Mouse (Mus musculus) intestine, embryonic 14.5 days (tissue): ENCODE data around the gene Zdhhc6. TPM values are rescaled to one million over a fixed set of nuclear protein-coding genes. Genes with fewer than 3 reads are reported as not detected.
A peak's percentile ranks its signal among the peaks of the same experiment; 100 is the strongest.

Experiments used
- ATAC-seq: fragments of 200-750 bp; cut with Nextera tagmentation; replicated peaks from 2 replicates; pipeline ENCODE4 v1.8.0; 2017; ENCODE audit warnings: low read depth, moderate number of reproducible peaks, moderate TSS enrichment, moderate library complexity; ENCODE audit not compliant: low FRiP score, low TSS enrichment
- DNase-seq: peaks from one replicate; pipeline ENCODE4 v3.0.0-alpha.2; 2018; ENCODE audit warnings: low spot score
- H3K27ac ChIP-seq: fragments of 300-500 bp; sonication (generic); 2 replicates; pipeline ENCODE4 v1.5.1; 2014; ENCODE audit warnings: low read depth, mild to moderate bottlenecking, control low read depth
- H3K27me3 ChIP-seq: fragments of 300-500 bp; sonication (generic); replicated peaks from 2 replicates; pipeline ENCODE4 v1.6.1; 2014; ENCODE audit warnings: low read length, control low read depth; ENCODE audit not compliant: control insufficient read depth, insufficient read depth
- H3K36me3 ChIP-seq: fragments of 300-500 bp; sonication (generic); 2 replicates; pipeline ENCODE4 v1.6.1; 2014; ENCODE audit warnings: low read length, control low read depth; ENCODE audit not compliant: control insufficient read depth, insufficient read depth
- H3K4me1 ChIP-seq: fragments of 300-500 bp; sonication (generic); replicated peaks from 2 replicates; pipeline ENCODE4 v1.6.1; 2014; ENCODE audit warnings: low read length, control low read depth, mixed read lengths; ENCODE audit not compliant: control insufficient read depth, insufficient read depth
- H3K4me2 ChIP-seq: fragments of 300-500 bp; sonication (generic); 2 replicates; pipeline ENCODE4 v1.6.1; 2014; ENCODE audit warnings: low read length
- H3K4me3 ChIP-seq: fragments of 300-500 bp; sonication (generic); 2 replicates; pipeline ENCODE4 v1.5.1; 2014; ENCODE audit warnings: low read depth, low read length, control low read depth, mixed read lengths
- H3K9ac ChIP-seq: fragments of 300-500 bp; sonication (generic); 2 replicates; pipeline ENCODE4 v1.6.1; 2014; ENCODE audit warnings: mild to moderate bottlenecking, low read length
- H3K9me3 ChIP-seq: fragments of 300-500 bp; sonication (generic); 2 replicates; pipeline ENCODE4 v1.6.1; 2016; ENCODE audit warnings: low read length, control low read depth; ENCODE audit not compliant: control insufficient read depth
- WGBS: fragments of 180-500 bp; shearing (Covaris S2); extraction: QIAGEN DNeasy Blood & Tissue Kit; methylation state at CpG from one replicate; pipeline ENCODE4 v1.1.7; 2014; 5-methylcytosine and 5-hydroxymethylcytosine counted together
- polyA plus RNA-seq: library from polyadenylated mRNA; unstranded; fragments of >200 nt; fragmentation: Nextera tagmentation; extraction: Ambion mirVana; gene quantifications from 2 replicates; pipeline ENCODE4 v1.2.1, GENCODE M21; 2014

Gene Zdhhc6
- polyA plus RNA-seq, 1 experiment from 2014 or later: 102 TPM

DNA sequence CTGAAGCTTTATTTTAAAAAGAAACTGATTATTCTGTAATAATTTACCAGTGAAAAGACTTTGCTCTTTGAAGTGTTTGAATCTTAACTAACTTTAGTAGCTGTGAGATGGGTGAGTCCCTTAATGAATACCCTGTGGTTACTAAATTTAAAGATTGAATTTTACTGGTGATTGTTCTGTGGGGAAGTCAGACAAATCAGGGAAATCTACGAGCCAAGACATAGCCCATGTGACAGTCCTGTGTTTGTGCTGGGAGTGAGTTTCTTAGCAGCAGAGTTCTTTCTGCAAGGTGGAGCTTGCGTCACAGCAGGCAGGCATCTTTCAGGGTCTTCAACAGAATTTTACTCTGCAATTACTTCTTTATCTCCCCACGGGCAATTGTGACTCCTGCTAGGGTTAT lies 3.2 kb upstream of the Zdhhc6 start:
- ATAC-seq: no peak
- H3K9me3 ChIP-seq: no peaks in the 10 kb centered on the region
- H3K4me3 ChIP-seq: no peak overlapping the region
- H3K9ac ChIP-seq: no peak overlapping the region
- H3K4me2 ChIP-seq: no peak overlapping the region
- WGBS: 74% methylated on average over 3 of the region's 3 CpGs
- no peak for DNase-seq
- no peak overlapping the region for H3K27ac ChIP-seq
- peaks cover 10% of the 10 kb centered on the region for H3K4me1 ChIP-seq
- H3K36me3 ChIP-seq: peaks cover 8% of the 10 kb centered on the region; the same call in 1 of the 2 replicates
- no peaks in the 10 kb centered on the region for H3K27me3 ChIP-seq

DNA sequence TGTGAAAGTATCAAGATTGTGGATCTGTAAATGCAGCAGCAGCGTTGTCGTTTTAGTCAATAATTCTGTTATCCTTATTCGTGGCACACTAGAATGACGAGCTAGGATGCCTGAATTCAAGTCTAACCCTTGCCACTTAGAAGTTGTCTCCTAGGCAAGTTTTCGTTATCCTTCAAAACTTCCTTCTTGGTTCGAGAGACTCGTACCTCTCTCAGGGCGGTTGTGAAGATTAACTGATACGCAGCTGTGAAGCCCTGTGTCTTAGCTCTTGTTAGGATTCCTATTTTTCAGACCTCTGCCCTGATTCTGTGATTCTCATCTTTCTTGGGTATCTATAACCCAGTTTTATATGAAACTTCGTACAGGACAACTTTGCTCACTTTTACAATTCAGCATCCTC lies 1.1 kb upstream of the Zdhhc6 start:
- WGBS: 49% methylated on average over 10 of the region's 10 CpGs
- Histone ChIP-seq H3K4me1 (peaks cover 10% of the 10 kb centered on the region), H3K4me3 (peak overlapping the region; percentile 100), H3K27ac (no peak overlapping the region), H3K9me3 (no peaks in the 10 kb centered on the region), H3K4me2 (peak overlapping the region; percentile 72), H3K36me3 (peaks cover 4% of the 10 kb centered on the region), H3K9ac (peak overlapping the region; percentile 81), H3K27me3 (no peaks in the 10 kb centered on the region)
- ATAC-seq: no peak
- DNase-seq: peak; percentile 39

DNA sequence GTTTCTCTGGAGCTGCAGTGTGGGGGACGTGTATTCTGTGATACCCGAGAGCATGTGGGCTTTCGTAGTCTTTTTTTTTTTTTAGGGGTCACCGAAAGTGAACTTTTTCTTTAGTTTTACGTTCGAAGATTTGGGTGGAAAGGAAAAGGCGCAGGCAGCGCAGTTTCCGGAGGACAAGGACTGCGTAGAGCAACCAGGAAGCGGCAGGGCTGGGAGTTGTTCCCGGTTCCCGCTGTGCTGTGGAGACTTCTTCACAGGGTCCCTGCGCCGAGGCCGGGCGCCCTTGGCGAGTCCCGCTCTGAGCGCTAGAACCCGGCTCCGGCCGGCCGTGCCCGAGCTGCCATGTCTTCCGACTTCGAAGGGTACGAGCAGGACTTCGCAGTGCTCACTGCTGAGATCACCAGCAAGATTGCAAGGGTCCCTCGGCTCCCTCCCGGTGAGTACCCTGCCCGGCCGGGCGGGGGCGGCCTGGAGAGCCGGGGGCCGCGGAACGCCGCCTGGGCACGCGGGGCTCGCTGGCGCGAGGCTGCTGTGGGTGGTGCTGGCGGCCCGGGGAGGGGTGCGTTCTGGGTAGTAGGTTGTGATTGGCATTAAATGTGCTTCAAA lies 380 bp upstream of the Zdhhc6 start, which contains the start of gene Vti1a:
Gene Vti1a, plus strand, starts transcription at position 187 of the 606 bp plus-strand sequence.
- WGBS: 1% methylated on average over 48 of the region's 48 CpGs
- DNase-seq (peak; percentile 96), ATAC-seq (peak; percentile 89)
- Histone ChIP-seq H3K4me3 (peak within 1 kb of the TSS; percentile 100), H3K4me1 (peaks cover 10% of the 10 kb centered on the region), H3K9me3 (no peaks in the 10 kb centered on the region), H3K27me3 (no peaks in the 10 kb centered on the region), H3K27ac (peak within 1 kb of the TSS; percentile 78), H3K36me3 (peaks cover 11% of the 10 kb centered on the region), H3K4me2 (peak within 1 kb of the TSS; percentile 72), H3K9ac (peak within 1 kb of the TSS; percentile 81)

DNA sequence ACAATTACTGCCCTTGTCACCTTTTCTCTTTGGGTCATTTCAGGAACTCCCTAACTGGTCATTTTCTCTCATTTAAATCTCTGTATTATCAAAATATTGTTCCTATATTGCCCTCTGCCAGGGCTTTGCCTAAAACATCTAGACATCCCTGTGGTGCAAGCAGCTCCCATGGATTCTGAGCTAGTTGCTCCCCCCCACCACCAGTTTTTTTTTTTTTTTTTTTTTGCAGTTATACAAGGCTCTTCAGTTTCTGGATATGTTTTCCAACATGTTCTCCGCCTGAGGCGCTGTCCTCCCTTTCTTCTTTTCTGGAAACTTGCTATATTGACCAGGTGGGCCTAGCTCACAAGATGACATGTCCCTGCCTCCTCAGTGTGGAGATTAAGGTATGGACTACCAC lies 2.2 kb downstream of the Zdhhc6 start:
- no peak overlapping the region for H3K9ac ChIP-seq
- peaks cover 37% of the 10 kb centered on the region for H3K36me3 ChIP-seq
- ATAC-seq (no peak), DNase-seq (no peak)
- H3K27ac ChIP-seq: no peak overlapping the region
- H3K27me3 ChIP-seq: no peaks in the 10 kb centered on the region
- H3K4me1 ChIP-seq: peaks cover 10% of the 10 kb centered on the region
- no peak overlapping the region for H3K4me3 ChIP-seq
- no peak overlapping the region for H3K4me2 ChIP-seq
- no peaks in the 10 kb centered on the region for H3K9me3 ChIP-seq
- WGBS: 90% methylated on average over 2 of the region's 2 CpGs

DNA sequence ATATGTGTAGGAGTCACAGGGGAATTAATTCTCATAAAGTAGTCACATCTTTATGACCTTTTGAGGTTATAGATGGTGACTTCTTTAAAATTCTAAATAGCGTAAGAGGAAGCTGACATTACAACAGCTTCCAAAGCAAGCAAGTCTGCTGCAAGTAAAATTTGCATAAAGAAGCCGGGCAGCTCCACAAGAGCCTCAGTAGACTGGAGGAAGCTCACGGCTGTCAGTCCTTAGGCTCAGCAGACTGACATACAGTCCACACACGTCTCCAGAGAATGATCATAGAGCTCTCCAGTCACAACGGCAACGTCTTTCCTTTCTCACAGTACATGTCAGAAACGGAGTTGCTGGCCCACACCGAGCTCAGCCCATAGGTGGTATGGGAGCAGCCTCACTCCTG lies 4.0 kb downstream of the Zdhhc6 start:
- Histone ChIP-seq H3K4me3 (no peak overlapping the region), H3K36me3 (peaks cover 52% of the 10 kb centered on the region), H3K27me3 (no peaks in the 10 kb centered on the region), H3K9ac (no peak overlapping the region), H3K4me1 (peaks cover 10% of the 10 kb centered on the region), H3K27ac (no peak overlapping the region), H3K9me3 (no peaks in the 10 kb centered on the region), H3K4me2 (no peak overlapping the region)
- no peak for ATAC-seq
- 95% methylated on average over 8 of the region's 8 CpGs for WGBS
- DNase-seq: no peak

DNA sequence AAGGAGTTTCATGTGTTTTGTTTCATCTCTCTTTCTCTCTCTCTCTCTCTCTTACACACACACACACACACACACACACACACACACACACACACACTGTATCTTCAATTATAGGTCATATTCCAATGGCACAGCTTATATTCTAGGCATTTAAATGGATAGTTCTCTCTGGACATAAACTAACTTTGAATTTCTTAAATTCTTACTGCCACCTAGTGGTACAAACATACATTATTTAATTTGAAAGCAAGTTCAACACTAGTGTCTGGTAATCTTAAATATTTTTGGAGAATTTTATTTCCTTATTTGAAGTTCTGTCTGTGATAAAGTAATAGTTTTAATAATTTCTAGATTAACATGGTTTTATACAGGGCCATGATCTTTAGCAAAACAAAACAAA lies 10.8 kb downstream of the Zdhhc6 start:
- ATAC-seq: no peak
- DNase-seq: no peak
- peaks cover 91% of the 10 kb centered on the region for H3K36me3 ChIP-seq

DNA sequence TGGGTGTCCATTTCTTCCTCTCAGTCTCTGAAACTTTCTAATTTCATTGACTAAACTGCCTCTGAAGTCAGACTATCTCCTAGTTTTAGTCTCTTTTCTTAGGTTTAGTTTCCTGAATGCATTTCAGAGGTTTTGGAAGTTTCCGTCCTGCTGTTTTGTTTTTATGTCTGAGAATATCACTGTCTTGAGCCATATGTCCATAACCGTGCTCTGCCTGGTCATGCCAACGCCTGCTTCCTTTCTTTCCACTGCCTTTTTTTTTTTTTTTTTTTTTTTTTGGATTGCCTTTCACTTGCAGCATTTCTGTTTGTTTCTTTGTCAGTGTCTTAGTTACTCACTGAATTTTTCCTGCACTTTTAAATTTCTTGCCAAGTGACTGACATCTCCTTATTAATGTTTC lies 15.3 kb downstream of the Zdhhc6 start:
- no peaks in the 10 kb centered on the region for H3K27me3 ChIP-seq

More for the DNA sequence above, 10.8 kb downstream of the Zdhhc6 start:
- Histone ChIP-seq H3K4me2 (no peak overlapping the region), H3K9ac (no peak overlapping the region), H3K27me3 (no peaks in the 10 kb centered on the region), H3K27ac (no peak overlapping the region), H3K9me3 (no peaks in the 10 kb centered on the region), H3K4me3 (no peak overlapping the region), H3K4me1 (no peaks in the 10 kb centered on the region)

DNA sequence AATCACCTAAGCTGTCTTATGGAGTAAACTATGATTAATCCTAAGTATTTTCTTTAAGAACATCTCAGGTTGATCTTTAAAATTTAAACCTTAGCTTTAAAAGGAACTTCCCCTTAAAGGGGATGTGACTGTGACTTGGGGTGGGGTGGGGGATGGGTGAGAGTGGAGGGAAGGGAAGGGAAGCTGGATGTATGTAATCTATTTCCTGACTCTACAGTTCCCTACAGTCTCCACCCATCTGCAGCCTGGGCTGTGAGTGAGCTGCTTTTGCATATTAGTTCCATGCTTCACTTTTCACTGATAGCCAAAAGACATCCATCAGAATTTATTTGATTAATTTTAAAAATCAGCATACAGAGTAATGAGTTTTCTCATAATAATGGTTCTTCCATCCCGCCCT lies 16.5 kb downstream of the Zdhhc6 start:
- Histone ChIP-seq H3K4me1 (no peaks in the 10 kb centered on the region), H3K4me2 (no peak overlapping the region), H3K9me3 (no peaks in the 10 kb centered on the region), H3K27ac (no peak overlapping the region), H3K4me3 (no peak overlapping the region), H3K9ac (no peak overlapping the region), H3K27me3 (no peaks in the 10 kb centered on the region), H3K36me3 (peaks cover 95% of the 10 kb centered on the region)
- no peak for DNase-seq
- 84% methylated on average over 1 of the region's 1 CpGs for WGBS
- ATAC-seq: no peak

More for the DNA sequence above, 15.3 kb downstream of the Zdhhc6 start:
- no peak for ATAC-seq
- Histone ChIP-seq H3K36me3 (peaks cover 91% of the 10 kb centered on the region), H3K4me1 (no peaks in the 10 kb centered on the region), H3K9ac (no peak overlapping the region), H3K27ac (no peak overlapping the region), H3K9me3 (no peaks in the 10 kb centered on the region), H3K4me2 (no peak overlapping the region), H3K4me3 (no peak overlapping the region)
- WGBS: 87% methylated on average over 3 of the region's 3 CpGs
- DNase-seq: no peak

DNA sequence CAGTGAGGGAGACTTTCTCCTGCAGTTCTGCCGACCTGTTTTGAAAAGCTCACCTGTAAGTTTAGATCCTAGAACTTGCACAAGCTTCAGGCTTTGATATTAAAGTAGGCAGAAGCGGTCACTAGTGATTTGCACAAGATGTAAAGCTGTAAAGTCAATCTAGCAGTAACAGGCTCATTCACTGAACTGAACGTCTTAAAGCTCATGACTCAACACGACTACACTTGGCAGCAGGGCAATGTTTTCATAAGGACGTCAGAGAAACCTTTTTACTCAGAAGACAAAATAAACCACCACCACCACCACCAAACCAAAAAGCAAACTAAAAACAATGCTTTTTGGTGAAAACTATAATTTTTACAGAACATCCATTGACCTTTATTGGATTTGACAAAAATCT lies 17.9 kb downstream of the Zdhhc6 start:
- ATAC-seq (no peak), DNase-seq (no peak)
- Histone ChIP-seq H3K9ac (no peak overlapping the region), H3K4me3 (no peak overlapping the region), H3K27me3 (no peaks in the 10 kb centered on the region), H3K36me3 (peaks cover 86% of the 10 kb centered on the region), H3K9me3 (no peaks in the 10 kb centered on the region), H3K27ac (no peak overlapping the region), H3K4me2 (no peak overlapping the region), H3K4me1 (no peaks in the 10 kb centered on the region)
- 83% methylated on average over 5 of the region's 5 CpGs for WGBS
